Mouse (Mus musculus) lung, embryonic 15.5 days (tissue): ENCODE measurements around the gene Olfr1410. TPM values are rescaled to one million over a fixed set of nuclear protein-coding genes. Genes with fewer than 3 reads are reported as not detected.

Experiments
- ATAC-seq: fragments of 200-750 bp; cut with Nextera tagmentation; 2 replicates; pipeline ENCODE4 v1.8.0; 2017; ENCODE audit warnings: moderate number of reproducible peaks, borderline replicate concordance; ENCODE audit not compliant: low FRiP score, low TSS enrichment; ENCODE audit errors: extremely low read depth
- H3K27ac ChIP-seq: fragments of 300-500 bp; sonication (generic); 2 replicates; pipeline ENCODE4 v1.5.1; 2015; ENCODE audit warnings: moderate library complexity, mild to moderate bottlenecking, inconsistent platforms
- H3K27me3 ChIP-seq: fragments of 300-500 bp; sonication (generic); 2 replicates; pipeline ENCODE4 v1.6.1; 2015; ENCODE audit warnings: inconsistent platforms
- H3K36me3 ChIP-seq: fragments of 300-500 bp; sonication (generic); 2 replicates; pipeline ENCODE4 v1.6.1; 2015; ENCODE audit warnings: inconsistent platforms
- H3K4me1 ChIP-seq: fragments of 300-500 bp; sonication (generic); 2 replicates; pipeline ENCODE4 v1.6.1; 2015; ENCODE audit warnings: inconsistent platforms
- H3K4me2 ChIP-seq: fragments of 300-500 bp; sonication (generic); 2 replicates; pipeline ENCODE4 v1.6.1; 2015; ENCODE audit warnings: inconsistent platforms, mild to moderate bottlenecking, moderate library complexity
- H3K4me3 ChIP-seq: fragments of 300-500 bp; sonication (generic); 2 replicates; pipeline ENCODE4 v1.5.1; 2015; ENCODE audit warnings: mild to moderate bottlenecking, inconsistent platforms
- H3K9ac ChIP-seq: fragments of 300-500 bp; sonication (generic); 2 replicates; pipeline ENCODE4 v1.6.1; 2015; ENCODE audit warnings: inconsistent platforms
- H3K9me3 ChIP-seq: fragments of 300-500 bp; sonication (generic); 2 replicates; pipeline ENCODE4 v1.6.1; 2016; ENCODE audit warnings: inconsistent platforms
- WGBS: fragments of 180-500 bp; shearing (Covaris S2); methylation state at CpG from one replicate; pipeline ENCODE4 v1.1.7; 2015; 5-methylcytosine and 5-hydroxymethylcytosine counted together
- polyA plus RNA-seq: library from polyadenylated mRNA; unstranded; fragments of >200 nt; fragmentation: Nextera tagmentation; extraction: Ambion mirVana; gene quantifications from 2 replicates; pipeline ENCODE4 v1.2.1, GENCODE M21; 2015

Gene Olfr1410
- not detected in 2 replicates for polyA plus RNA-seq

DNA sequence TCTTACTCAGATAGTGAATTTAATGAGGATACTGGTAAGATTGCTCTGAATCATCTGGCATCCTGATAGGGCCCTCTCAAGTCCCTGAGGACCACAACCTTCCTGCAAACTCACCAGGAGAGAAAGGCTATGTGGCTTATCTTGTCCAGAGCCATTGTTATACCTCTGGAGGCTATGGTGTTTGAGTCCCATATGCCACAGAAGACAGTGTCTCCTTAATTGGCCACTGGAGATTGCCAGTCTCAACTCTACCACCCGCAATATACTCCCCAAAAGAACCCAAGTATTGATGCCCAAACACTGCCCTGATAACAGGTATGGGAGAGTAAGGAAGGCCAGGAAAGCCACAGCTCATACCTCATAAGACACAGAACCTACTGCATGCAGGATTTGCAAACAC lies at the start of gene Olfr1410:
Gene Olfr1410 (plus strand): TSS at position 301 of the 400 bp plus-strand sequence.
- no peak within 1 kb of the TSS for H3K27ac ChIP-seq
- H3K9me3 ChIP-seq = no peaks in the 10 kb centered on the region
- H3K4me2 ChIP-seq = no peak within 1 kb of the TSS
- no peaks in the 10 kb centered on the region for H3K36me3 ChIP-seq
- H3K4me3 ChIP-seq = no peak within 1 kb of the TSS
- no peaks in the 10 kb centered on the region for H3K27me3 ChIP-seq
- H3K4me1 ChIP-seq = no peaks in the 10 kb centered on the region
- H3K9ac ChIP-seq = no peak within 1 kb of the TSS
- ATAC-seq = no peak
- WGBS = 96% methylated on average over 1 of the region's 1 CpGs

- no peaks in the 10 kb centered on the region for H3K27me3 ChIP-seq
- ATAC-seq = no peak
- 87% methylated on average over 3 of the region's 3 CpGs for WGBS
Observed at GRCm38 (mm10) chr1:92571022-92571421, 34.6 kb upstream of the Olfr1410 start, which contains the start of gene Olfr1413. Gene Olfr1413, plus strand, starts transcription at chr1:92571322.

DNA sequence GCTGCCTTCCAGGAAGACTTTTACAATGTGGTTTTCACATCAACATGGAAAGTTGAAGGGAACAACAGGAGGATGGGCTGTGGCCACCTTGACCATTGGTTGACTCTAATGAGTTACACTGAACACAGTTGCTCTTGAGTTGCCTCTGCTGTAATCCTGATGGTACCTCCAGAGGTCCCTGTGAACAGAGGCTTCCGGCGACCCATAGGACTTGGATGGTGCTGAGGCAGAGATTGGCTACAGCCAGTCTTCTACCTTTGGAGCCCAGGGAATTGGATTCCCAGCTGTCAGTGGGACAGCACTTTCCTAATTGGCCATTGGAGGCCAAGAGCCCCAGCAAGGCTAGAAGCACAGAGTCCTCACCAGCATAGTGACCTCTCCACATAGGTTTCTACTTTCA lies 20.1 kb upstream of the Olfr1410 start, which contains the start of gene Olfr1412:
Gene Olfr1412 (plus strand): TSS at position 301 of the 400 bp plus-strand sequence.
- Histone ChIP-seq H3K36me3 (no peaks in the 10 kb centered on the region), H3K9ac (no peak within 1 kb of the TSS), H3K4me1 (no peaks in the 10 kb centered on the region), H3K4me3 (no peak within 1 kb of the TSS), H3K9me3 (no peaks in the 10 kb centered on the region), H3K4me2 (no peak within 1 kb of the TSS), H3K27me3 (no peaks in the 10 kb centered on the region), H3K27ac (no peak within 1 kb of the TSS)
- no peak for ATAC-seq
- WGBS = 78% methylated on average over 2 of the region's 2 CpGs

More at GRCm38 (mm10) chr1:92571022-92571421, 34.6 kb upstream of the Olfr1410 start, which contains the start of gene Olfr1413:
- H3K4me2 ChIP-seq = no peak within 1 kb of the TSS
- no peak within 1 kb of the TSS for H3K4me3 ChIP-seq
- no peaks in the 10 kb centered on the region for H3K36me3 ChIP-seq
- H3K4me1 ChIP-seq = no peaks in the 10 kb centered on the region
- H3K9ac ChIP-seq = no peak within 1 kb of the TSS
- no peak within 1 kb of the TSS for H3K27ac ChIP-seq
- H3K9me3 ChIP-seq = no peaks in the 10 kb centered on the region

GRCm38 (mm10) chr1:92594111-92594510 lies 11.5 kb upstream of the Olfr1410 start, which contains the start of gene Olfr1411:
Gene Olfr1411, plus strand, starts transcription at chr1:92594411.
- no peaks in the 10 kb centered on the region for H3K9me3 ChIP-seq
- H3K27me3 ChIP-seq = no peaks in the 10 kb centered on the region
- no peaks in the 10 kb centered on the region for H3K4me1 ChIP-seq
- no peak within 1 kb of the TSS for H3K27ac ChIP-seq
- ATAC-seq = no peak
- no peak within 1 kb of the TSS for H3K4me3 ChIP-seq
- H3K9ac ChIP-seq = no peak within 1 kb of the TSS
- H3K36me3 ChIP-seq = no peaks in the 10 kb centered on the region
- H3K4me2 ChIP-seq = no peak within 1 kb of the TSS

GRCm38 (mm10) chr1:92596019-92596418 lies 9.6 kb upstream of the Olfr1410 start:
- no peak overlapping the region for H3K4me3 ChIP-seq
- H3K4me2 ChIP-seq = no peak overlapping the region
- no peaks in the 10 kb centered on the region for H3K36me3 ChIP-seq
- no peak for ATAC-seq
- no peaks in the 10 kb centered on the region for H3K27me3 ChIP-seq
- H3K9ac ChIP-seq = no peak overlapping the region
- no peak overlapping the region for H3K27ac ChIP-seq
- H3K4me1 ChIP-seq = no peaks in the 10 kb centered on the region
- H3K9me3 ChIP-seq = no peaks in the 10 kb centered on the region
- 65% methylated on average over 3 of the region's 3 CpGs for WGBS

DNA sequence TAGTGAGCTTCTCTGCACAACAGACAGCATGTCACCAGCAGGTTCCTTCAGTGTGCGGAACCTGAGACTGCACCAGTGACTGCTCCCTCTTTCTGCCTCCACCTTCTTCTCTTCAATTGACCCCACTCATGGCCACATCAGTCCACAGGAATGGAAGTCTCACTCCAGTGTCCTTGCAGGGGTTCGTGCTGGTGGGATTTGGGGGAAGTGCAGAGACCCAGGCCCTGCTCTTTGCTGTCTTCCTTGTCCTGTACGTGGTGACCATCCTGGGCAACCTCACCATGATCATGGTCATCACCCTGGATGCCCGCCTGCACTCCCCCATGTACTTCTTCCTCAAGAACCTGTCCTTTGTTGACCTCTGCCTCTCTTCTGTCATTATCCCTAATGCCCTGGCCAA lies 2.1 kb downstream of the Olfr1410 start:
- H3K4me3 ChIP-seq = no peak overlapping the region
- no peak overlapping the region for H3K27ac ChIP-seq
- H3K27me3 ChIP-seq = no peaks in the 10 kb centered on the region
- no peaks in the 10 kb centered on the region for H3K9me3 ChIP-seq
- no peak overlapping the region for H3K9ac ChIP-seq
- WGBS = 56% methylated on average over 4 of the region's 4 CpGs
- H3K4me2 ChIP-seq = no peak overlapping the region
- H3K36me3 ChIP-seq = no peaks in the 10 kb centered on the region
- H3K4me1 ChIP-seq = no peaks in the 10 kb centered on the region
- ATAC-seq = no peak

GRCm38 (mm10) chr1:92611008-92611407 lies 5.4 kb downstream of the Olfr1410 start:
- Histone ChIP-seq H3K27ac (no peak overlapping the region), H3K27me3 (no peaks in the 10 kb centered on the region), H3K4me2 (no peak overlapping the region), H3K9ac (no peak overlapping the region), H3K36me3 (no peaks in the 10 kb centered on the region), H3K4me1 (no peaks in the 10 kb centered on the region), H3K4me3 (no peak overlapping the region), H3K9me3 (no peaks in the 10 kb centered on the region)
- ATAC-seq = no peak
- 4% methylated on average over 5 of the region's 5 CpGs for WGBS

DNA sequence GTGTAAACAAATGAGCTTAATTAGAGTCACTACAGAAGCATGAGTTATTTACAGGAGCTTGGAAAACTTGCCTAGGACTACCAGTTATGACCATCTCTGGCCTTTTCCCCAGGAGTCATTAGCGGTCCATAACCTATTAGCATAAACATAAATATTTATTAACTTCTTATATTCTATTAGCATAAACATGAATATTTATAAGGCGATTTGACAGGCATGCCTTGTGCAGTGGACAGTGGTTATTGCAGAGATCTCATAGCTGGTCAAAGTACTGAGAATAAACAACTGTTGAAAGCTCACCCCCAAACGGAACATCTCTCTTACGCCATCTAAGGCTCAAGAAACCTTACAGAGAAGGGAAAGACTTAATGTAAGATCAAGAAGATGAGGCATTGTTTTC lies 7.6 kb downstream of the Olfr1410 start:
- Histone ChIP-seq H3K4me3 (no peak overlapping the region), H3K9ac (no peak overlapping the region), H3K4me1 (no peaks in the 10 kb centered on the region), H3K36me3 (no peaks in the 10 kb centered on the region), H3K9me3 (no peaks in the 10 kb centered on the region), H3K27ac (no peak overlapping the region), H3K4me2 (no peak overlapping the region), H3K27me3 (no peaks in the 10 kb centered on the region)
- WGBS = 40% methylated on average over 4 of the region's 4 CpGs
- no peak for ATAC-seq

- WGBS = 12% methylated on average over 1 of the region's 1 CpGs
- Histone ChIP-seq H3K27me3 (no peaks in the 10 kb centered on the region), H3K9ac (no peak overlapping the region), H3K4me2 (no peak overlapping the region), H3K4me3 (no peak overlapping the region), H3K36me3 (no peaks in the 10 kb centered on the region), H3K27ac (no peak overlapping the region), H3K4me1 (no peaks in the 10 kb centered on the region), H3K9me3 (no peaks in the 10 kb centered on the region)
- no peak for ATAC-seq
Observed at GRCm38 (mm10) chr1:92614516-92614915, 8.9 kb downstream of the Olfr1410 start.

DNA sequence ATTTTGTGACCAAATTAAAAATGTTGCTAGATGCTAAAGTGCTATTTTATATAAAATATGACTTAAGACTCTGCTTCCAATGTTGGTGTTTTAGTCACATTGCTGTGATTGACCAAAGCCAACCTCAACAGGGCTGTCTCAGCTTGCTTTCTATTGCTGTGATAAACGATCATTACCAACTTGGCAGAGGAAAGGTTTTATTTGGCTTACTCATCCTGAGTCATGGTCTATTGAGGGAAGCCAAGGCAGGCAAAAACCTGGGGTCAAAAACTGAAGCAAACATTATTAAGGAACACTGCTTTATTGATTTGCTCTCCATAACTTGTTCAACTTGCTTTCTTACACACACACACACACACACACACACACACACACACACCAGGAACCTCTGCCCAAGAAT lies 10.5 kb downstream of the Olfr1410 start:
- no peaks in the 10 kb centered on the region for H3K27me3 ChIP-seq
- 74% methylated on average over 1 of the region's 1 CpGs for WGBS

GRCm38 (mm10) chr1:92617488-92617887 lies 11.9 kb downstream of the Olfr1410 start, which contains the start of gene Olfr12:
Gene Olfr12, plus strand, starts transcription at chr1:92617788.
- Histone ChIP-seq H3K36me3 (no peaks in the 10 kb centered on the region), H3K9ac (no peak within 1 kb of the TSS), H3K4me3 (no peak within 1 kb of the TSS), H3K27ac (no peak within 1 kb of the TSS), H3K9me3 (no peaks in the 10 kb centered on the region), H3K4me2 (no peak within 1 kb of the TSS), H3K4me1 (no peaks in the 10 kb centered on the region), H3K27me3 (no peaks in the 10 kb centered on the region)
- ATAC-seq = no peak
- WGBS = 45% methylated on average over 2 of the region's 2 CpGs

More for the DNA sequence above, 10.5 kb downstream of the Olfr1410 start:
- H3K36me3 ChIP-seq = no peaks in the 10 kb centered on the region
- ATAC-seq = no peak
- H3K4me3 ChIP-seq = no peak overlapping the region
- no peaks in the 10 kb centered on the region for H3K4me1 ChIP-seq
- no peak overlapping the region for H3K27ac ChIP-seq
- H3K9me3 ChIP-seq = no peaks in the 10 kb centered on the region
- no peak overlapping the region for H3K9ac ChIP-seq
- no peak overlapping the region for H3K4me2 ChIP-seq

GRCm38 (mm10) chr1:92618360-92618759 lies 12.8 kb downstream of the Olfr1410 start:
- no peak for ATAC-seq
- 28% methylated on average over 4 of the region's 4 CpGs for WGBS
- Histone ChIP-seq H3K27me3 (no peaks in the 10 kb centered on the region), H3K4me1 (no peaks in the 10 kb centered on the region), H3K9me3 (no peaks in the 10 kb centered on the region), H3K27ac (no peak overlapping the region), H3K4me3 (no peak overlapping the region), H3K4me2 (no peak overlapping the region), H3K36me3 (no peaks in the 10 kb centered on the region), H3K9ac (no peak overlapping the region)

GRCm38 (mm10) chr1:92628227-92628626 lies 22.6 kb downstream of the Olfr1410 start:
- no peak overlapping the region for H3K4me3 ChIP-seq
- H3K9ac ChIP-seq = no peak overlapping the region
- H3K27me3 ChIP-seq = no peaks in the 10 kb centered on the region
- H3K4me2 ChIP-seq = no peak overlapping the region
- no peaks in the 10 kb centered on the region for H3K4me1 ChIP-seq
- no peaks in the 10 kb centered on the region for H3K9me3 ChIP-seq
- no peak overlapping the region for H3K27ac ChIP-seq
- H3K36me3 ChIP-seq = no peaks in the 10 kb centered on the region
- 39% methylated on average over 4 of the region's 4 CpGs for WGBS
- no peak for ATAC-seq
